Mouse (Mus musculus) midbrain, embryonic 16.5 days (tissue): ENCODE data around the gene Mgmt. TPM values are rescaled to one million over a fixed set of nuclear protein-coding genes. Genes with fewer than 3 reads are reported as not detected.

Experiments
- ATAC-seq: fragments of 200-750 bp; cut with Nextera tagmentation; 2 replicates; pipeline ENCODE4 v1.8.0; 2017; ENCODE audit warnings: moderate TSS enrichment
- H3K27ac ChIP-seq: fragments of 300-500 bp; sonication (generic); 2 replicates; pipeline ENCODE4 v1.5.1; 2014; ENCODE audit warnings: mild to moderate bottlenecking, low read length, mixed read lengths
- H3K27me3 ChIP-seq: fragments of 300-500 bp; sonication (generic); 2 replicates; pipeline ENCODE4 v1.6.1; 2014; ENCODE audit warnings: low read depth, low read length, mixed read lengths; ENCODE audit not compliant: control insufficient read depth, insufficient read depth
- H3K36me3 ChIP-seq: fragments of 300-500 bp; sonication (generic); 2 replicates; pipeline ENCODE4 v1.6.1; 2014; ENCODE audit warnings: mild to moderate bottlenecking, low read length, moderate library complexity, mixed read lengths; ENCODE audit not compliant: control insufficient read depth, insufficient read depth
- H3K4me1 ChIP-seq: fragments of 300-500 bp; sonication (generic); 2 replicates; pipeline ENCODE4 v1.6.1; 2014; ENCODE audit warnings: mild to moderate bottlenecking, low read length, mixed read lengths; ENCODE audit not compliant: control insufficient read depth, insufficient read depth
- H3K4me2 ChIP-seq: fragments of 300-500 bp; sonication (generic); 2 replicates; pipeline ENCODE4 v1.6.1; 2014; ENCODE audit warnings: mild to moderate bottlenecking, low read length, mixed read lengths
- H3K4me3 ChIP-seq: fragments of 300-500 bp; sonication (generic); 2 replicates; pipeline ENCODE4 v1.5.1; 2014; ENCODE audit warnings: low read depth, mild to moderate bottlenecking, low read length, moderate library complexity, mixed read lengths
- H3K9ac ChIP-seq: fragments of 300-500 bp; sonication (generic); 2 replicates; pipeline ENCODE4 v1.6.1; 2014; ENCODE audit warnings: low read depth, low read length, mixed read lengths
- H3K9me3 ChIP-seq: fragments of 300-500 bp; sonication (generic); replicated peaks from 2 replicates; pipeline ENCODE4 v1.6.1; 2014; ENCODE audit warnings: mild to moderate bottlenecking, low read length, mixed read lengths; ENCODE audit not compliant: control insufficient read depth, poor library complexity, severe bottlenecking
- WGBS: fragments of 180-500 bp; shearing (Covaris S2); extraction: QIAGEN DNeasy Blood & Tissue Kit; methylation state at CpG from one replicate; pipeline ENCODE4 v1.1.7; 2014; 5-methylcytosine and 5-hydroxymethylcytosine counted together
- polyA plus RNA-seq: library from polyadenylated mRNA; unstranded; fragments of >200 nt; fragmentation: Nextera tagmentation; extraction: Ambion mirVana; gene quantifications from 2 replicates; pipeline ENCODE4 v1.2.1, GENCODE M21; 2015

The Mgmt gene
- polyA plus RNA-seq, 1 experiment from 2014 or later, result 0.98 TPM

GRCm38 (mm10) chr7:136852721-136853120 is 41.7 kb upstream of the Mgmt start:
- Histone ChIP-seq H3K9me3 (no peaks in the 10 kb centered on the region), H3K4me1 (no peaks in the 10 kb centered on the region), H3K9ac (no peak overlapping the region), H3K27ac (no peak overlapping the region), H3K36me3 (no peaks in the 10 kb centered on the region), H3K27me3 (no peaks in the 10 kb centered on the region), H3K4me3 (no peak overlapping the region), H3K4me2 (no peak overlapping the region)
- ATAC-seq, result no peak
- WGBS, result 79% methylated on average over 4 of the region's 4 CpGs

- H3K4me3 ChIP-seq, result no peak overlapping the region
- WGBS, result 17% methylated on average over 7 of the region's 7 CpGs
- H3K27me3 ChIP-seq, result no peaks in the 10 kb centered on the region
- H3K36me3 ChIP-seq, result no peaks in the 10 kb centered on the region
- H3K9me3 ChIP-seq, result no peaks in the 10 kb centered on the region
- H3K4me1 ChIP-seq, result peaks cover 13% of the 10 kb centered on the region; the same call in 1 of the 2 replicates
- peak; percentile 42; the same call in 1 of the 2 replicates for ATAC-seq
- H3K9ac ChIP-seq, result no peak overlapping the region
- no peak overlapping the region for H3K4me2 ChIP-seq
- H3K27ac ChIP-seq, result no peak overlapping the region
These were observed 29.5 kb upstream of the Mgmt start for GRCm38 (mm10) chr7:136864677-136865463.

- 92% methylated on average over 4 of the region's 4 CpGs for WGBS
- no peaks in the 10 kb centered on the region for H3K36me3 ChIP-seq
- H3K4me2 ChIP-seq, result no peak overlapping the region
- no peak overlapping the region for H3K4me3 ChIP-seq
- H3K27me3 ChIP-seq, result peaks cover 3% of the 10 kb centered on the region; the same call in 1 of the 2 replicates
- ATAC-seq, result no peak
- H3K27ac ChIP-seq, result no peak overlapping the region
- no peak overlapping the region for H3K9ac ChIP-seq
- H3K9me3 ChIP-seq, result no peaks in the 10 kb centered on the region
- peaks cover 16% of the 10 kb centered on the region for H3K4me1 ChIP-seq
These were observed 28.5 kb upstream of the Mgmt start for GRCm38 (mm10) chr7:136865876-136866275.

GRCm38 (mm10) chr7:136866535-136866934 is 27.9 kb upstream of the Mgmt start:
- Histone ChIP-seq H3K9ac (no peak overlapping the region), H3K4me2 (no peak overlapping the region)
- WGBS, result 71% methylated on average over 4 of the region's 4 CpGs

GRCm38 (mm10) chr7:136871535-136871934 is 22.9 kb upstream of the Mgmt start:
- peak overlapping the region; percentile 20 for H3K4me2 ChIP-seq

More at GRCm38 (mm10) chr7:136866535-136866934, 27.9 kb upstream of the Mgmt start:
- H3K9me3 ChIP-seq, result no peaks in the 10 kb centered on the region
- ATAC-seq, result no peak
- H3K27ac ChIP-seq, result no peak overlapping the region
- no peaks in the 10 kb centered on the region for H3K36me3 ChIP-seq
- H3K27me3 ChIP-seq, result peaks cover 3% of the 10 kb centered on the region; the same call in 1 of the 2 replicates
- H3K4me3 ChIP-seq, result no peak overlapping the region
- peaks cover 20% of the 10 kb centered on the region for H3K4me1 ChIP-seq

GRCm38 (mm10) chr7:136872059-136872458 is 22.4 kb upstream of the Mgmt start:
- peaks cover 11% of the 10 kb centered on the region for H3K4me1 ChIP-seq
- peak; percentile 85 for ATAC-seq
- H3K4me2 ChIP-seq, result peak overlapping the region; percentile 20; the same call in 1 of the 2 replicates
- H3K9ac ChIP-seq, result no peak overlapping the region
- 4% methylated on average over 8 of the region's 8 CpGs for WGBS
- no peaks in the 10 kb centered on the region for H3K36me3 ChIP-seq
- no peak overlapping the region for H3K4me3 ChIP-seq
- peaks cover 3% of the 10 kb centered on the region; the same call in 1 of the 2 replicates for H3K27me3 ChIP-seq
- H3K9me3 ChIP-seq, result no peaks in the 10 kb centered on the region
- 0 out of 2 replicates have a peak overlapping the region, but pooled peaks have one; percentile 33 for H3K27ac ChIP-seq

More at GRCm38 (mm10) chr7:136871535-136871934, 22.9 kb upstream of the Mgmt start:
- Histone ChIP-seq H3K36me3 (no peaks in the 10 kb centered on the region), H3K27ac (no peak overlapping the region), H3K4me3 (no peak overlapping the region), H3K27me3 (peaks cover 3% of the 10 kb centered on the region; the same call in 1 of the 2 replicates), H3K9ac (no peak overlapping the region), H3K9me3 (no peaks in the 10 kb centered on the region), H3K4me1 (peaks cover 11% of the 10 kb centered on the region)
- 37% methylated on average over 11 of the region's 11 CpGs for whole genome bisulfite sequencing
- ATAC-seq, result no peak

- peaks cover 11% of the 10 kb centered on the region for H3K4me1 ChIP-seq
- WGBS, result 65% methylated on average over 1 of the region's 1 CpGs
- no peaks in the 10 kb centered on the region for H3K9me3 ChIP-seq
- ATAC-seq, result no peak
- H3K4me2 ChIP-seq, result no peak overlapping the region
- no peak overlapping the region for H3K27ac ChIP-seq
- H3K27me3 ChIP-seq, result peaks cover 3% of the 10 kb centered on the region; the same call in 1 of the 2 replicates
- H3K4me3 ChIP-seq, result no peak overlapping the region
- no peaks in the 10 kb centered on the region for H3K36me3 ChIP-seq
- no peak overlapping the region for H3K9ac ChIP-seq
These were observed 20.0 kb upstream of the Mgmt start for GRCm38 (mm10) chr7:136874396-136874795.

- 83% methylated on average over 4 of the region's 4 CpGs for WGBS
- Histone ChIP-seq H3K27ac (no peak overlapping the region), H3K9ac (no peak overlapping the region), H3K27me3 (no peaks in the 10 kb centered on the region), H3K4me2 (no peak overlapping the region), H3K4me1 (no peaks in the 10 kb centered on the region), H3K9me3 (no peaks in the 10 kb centered on the region), H3K4me3 (no peak overlapping the region), H3K36me3 (no peaks in the 10 kb centered on the region)
- ATAC-seq, result no peak
These were observed 14.0 kb upstream of the Mgmt start for GRCm38 (mm10) chr7:136880386-136880785.

- Histone ChIP-seq H3K9ac (no peak overlapping the region), H3K36me3 (no peaks in the 10 kb centered on the region), H3K27ac (no peak overlapping the region), H3K4me3 (no peak overlapping the region), H3K27me3 (no peaks in the 10 kb centered on the region), H3K4me2 (no peak overlapping the region), H3K9me3 (no peaks in the 10 kb centered on the region), H3K4me1 (no peaks in the 10 kb centered on the region)
- WGBS, result 80% methylated on average over 6 of the region's 6 CpGs
- no peak for ATAC-seq
These were observed 6.3 kb upstream of the Mgmt start for GRCm38 (mm10) chr7:136888161-136888560.
